Mouse (Mus musculus) adipocyte (in vitro differentiated cells): ENCODE data around the gene Krt19.
A peak's percentile ranks its signal among the peaks of the same experiment; 100 is the strongest.

ENCODE experiments used
- DNase-seq: peaks from one replicate; pipeline ENCODE4 v3.0.0-alpha.2; 2016; ENCODE audit warnings: low spot score

Krt19 gene

DNA sequence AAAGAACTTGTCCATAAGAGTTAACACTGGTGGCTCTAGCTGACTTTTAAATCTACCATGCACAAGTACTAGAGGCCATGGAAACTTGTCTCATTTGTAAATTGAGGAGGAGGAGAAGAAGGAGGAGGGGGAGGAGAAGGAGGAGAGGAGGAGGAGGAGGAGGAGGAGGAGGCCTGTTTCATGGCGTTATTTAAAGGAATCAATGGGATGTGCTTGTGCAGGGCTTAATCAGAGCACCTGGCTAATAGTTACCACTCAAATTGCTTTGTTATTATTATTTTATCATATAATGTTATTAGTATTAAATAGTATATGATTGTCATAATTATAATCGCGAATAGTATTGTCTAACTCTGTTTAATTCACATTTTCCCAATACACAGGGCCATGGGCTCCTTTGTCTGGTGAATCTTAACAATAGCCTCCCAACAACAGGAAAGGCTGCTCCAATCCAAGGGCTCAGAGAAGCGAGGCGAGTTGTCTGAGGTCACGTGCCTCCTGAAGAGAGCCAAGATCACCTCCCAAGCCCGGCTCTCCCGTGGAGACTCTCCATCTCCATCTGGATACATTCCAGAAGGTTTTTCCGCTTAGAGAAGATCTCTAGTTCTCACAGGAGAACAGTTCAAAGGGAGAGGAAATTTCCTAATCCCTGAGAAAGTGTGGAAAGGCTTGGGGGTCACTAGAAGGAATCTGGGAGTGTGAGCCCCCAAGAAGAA lies at the start of gene Krt19:
Gene Krt19, minus strand, starts transcription at position 51 of the 716 bp plus-strand sequence.
- no peak for DNase-seq

DNA sequence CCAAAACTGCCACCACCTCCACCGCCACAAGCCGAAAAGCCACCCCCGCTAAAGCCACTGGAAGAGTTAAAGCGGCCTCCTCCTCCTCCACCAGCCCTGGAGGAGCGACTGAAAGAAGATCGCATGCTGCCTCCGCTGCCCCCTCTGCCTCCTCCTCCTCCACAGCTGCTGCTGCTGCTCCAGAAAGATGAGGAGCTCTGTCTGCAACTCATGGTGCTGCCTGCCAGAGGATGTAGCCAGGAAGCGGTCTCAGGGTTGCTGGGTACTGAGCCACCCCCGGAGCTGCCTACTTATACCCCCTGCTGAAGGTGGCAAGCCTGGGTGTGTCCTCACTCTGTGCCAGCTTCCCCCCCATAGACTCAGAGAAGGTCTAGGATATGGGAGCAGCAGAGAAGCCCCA lies 44.5 kb upstream of the Krt19 start, which contains the start of gene Krt9:
Gene Krt9, minus strand, starts transcription at position 255 of the 400 bp plus-strand sequence.
- DNase-seq = no peak

DNA sequence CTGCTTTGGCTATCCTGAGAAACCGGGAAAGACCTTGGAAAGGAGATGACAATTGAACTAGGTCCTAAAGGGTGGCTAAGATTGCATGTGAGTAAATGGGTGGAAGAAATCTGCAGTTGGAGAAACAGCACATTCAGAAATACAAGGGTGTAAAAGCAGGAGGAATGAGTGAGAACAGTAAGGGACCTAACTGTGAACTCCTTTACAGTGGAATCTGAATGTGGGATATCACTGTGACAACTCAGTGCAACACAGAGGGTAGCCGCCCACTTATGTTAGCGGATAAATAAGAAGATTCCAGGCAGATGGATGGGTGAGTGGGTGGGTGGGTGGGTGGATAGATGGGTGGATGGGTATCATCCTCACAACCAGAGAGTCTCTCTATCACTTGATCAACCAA lies 43.4 kb upstream of the Krt19 start:
- no peak for DNase-seq

DNA sequence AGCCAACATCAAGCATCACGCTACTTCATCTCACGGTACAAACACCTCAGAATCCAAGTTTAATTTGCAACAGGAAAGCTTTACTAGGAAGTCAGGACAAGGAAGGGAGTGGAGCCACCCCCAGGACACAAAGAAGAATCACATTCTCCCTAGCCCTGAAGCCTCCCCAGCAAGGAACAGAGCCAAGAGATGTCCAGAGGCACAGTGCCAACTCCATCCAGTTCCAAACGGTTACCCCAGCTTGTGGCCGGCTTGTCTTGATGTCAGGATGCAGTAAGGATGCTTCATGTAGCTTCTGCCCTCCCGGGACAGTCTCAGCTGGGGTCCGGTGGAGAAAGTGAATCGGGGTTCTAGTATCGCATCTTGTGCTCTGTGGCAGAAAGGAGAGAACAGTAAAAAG lies 38.3 kb upstream of the Krt19 start:
- DNase-seq = no peak

DNA sequence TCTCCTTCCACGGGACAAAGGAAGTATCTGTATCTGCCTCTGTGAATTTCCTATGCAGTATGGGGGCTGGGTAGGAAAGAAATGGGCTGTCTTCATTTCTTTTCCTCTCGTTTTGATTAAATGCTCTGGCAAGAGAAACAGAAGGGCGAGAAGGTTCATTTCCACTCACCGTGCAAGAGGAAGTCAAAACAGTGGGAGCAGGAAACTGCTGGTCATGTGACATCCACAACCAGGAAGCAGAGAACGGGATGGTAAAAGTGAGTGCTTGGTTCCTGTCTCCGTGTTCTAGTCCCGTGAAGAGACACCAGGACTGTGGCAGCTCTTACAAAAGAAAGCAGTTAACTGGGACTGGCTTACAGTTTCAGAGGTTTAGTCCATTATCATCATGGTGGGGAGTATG lies 33.3 kb upstream of the Krt19 start:
- no peak for DNase-seq

DNA sequence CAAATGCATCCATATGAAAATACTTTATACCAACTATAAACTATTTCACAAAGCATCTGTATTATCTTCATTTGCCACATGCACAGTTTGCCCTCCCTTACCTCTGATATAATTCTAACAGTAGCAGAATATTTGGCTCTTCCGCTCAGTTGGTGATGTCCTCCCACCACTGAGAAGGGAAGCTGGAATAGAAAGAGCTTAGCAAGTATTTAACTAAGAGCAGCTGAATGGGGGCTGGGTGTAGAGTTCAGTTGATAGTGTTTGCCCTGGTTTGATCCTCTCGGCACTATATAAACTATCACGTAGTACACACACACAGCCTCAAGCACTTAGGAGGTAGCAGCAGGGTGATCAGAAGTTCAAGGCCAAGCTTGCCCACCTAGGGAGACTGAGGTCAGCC lies 30.8 kb upstream of the Krt19 start:
- DNase-seq = no peak

DNA sequence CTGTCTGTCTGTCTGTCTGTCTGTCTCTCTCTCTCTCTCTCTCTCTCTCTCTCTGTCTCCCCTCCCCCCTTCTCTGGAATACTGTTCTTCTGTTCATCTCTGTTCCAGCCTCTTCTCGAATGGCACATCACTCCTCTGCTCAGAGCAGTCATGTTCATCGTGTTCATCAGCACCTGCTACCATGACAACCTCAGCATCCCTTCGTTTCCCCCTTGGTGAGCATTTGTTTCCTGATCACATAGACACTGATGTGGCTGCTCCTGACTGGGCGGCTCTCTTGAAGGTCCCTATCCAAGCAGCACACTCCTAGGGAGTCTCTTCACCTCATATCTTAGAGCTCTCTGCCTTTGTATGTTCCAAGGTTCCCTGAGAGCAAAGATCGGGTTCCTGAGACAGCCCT lies 29.8 kb upstream of the Krt19 start:
- DNase-seq = no peak

DNA sequence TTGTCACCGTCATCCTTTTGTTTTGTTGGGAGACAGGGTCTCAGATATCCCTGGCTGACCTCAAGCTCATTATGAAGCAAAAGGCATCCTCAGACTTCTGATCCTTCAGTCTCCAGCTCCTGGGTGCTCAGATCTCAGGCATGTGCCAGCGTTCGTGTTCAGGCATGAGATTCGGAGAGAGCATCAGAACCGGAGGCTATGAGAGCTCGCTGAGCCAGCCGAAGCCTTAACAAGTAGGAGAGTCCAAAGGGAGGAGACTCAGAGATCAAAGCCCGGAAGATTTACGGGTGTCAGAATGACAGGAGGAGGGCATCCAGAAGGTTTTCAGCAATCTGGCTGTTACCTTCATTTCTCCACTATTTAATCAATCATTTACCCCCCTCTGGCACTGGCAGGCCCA lies 28.3 kb upstream of the Krt19 start:
- DNase-seq = no peak

DNA sequence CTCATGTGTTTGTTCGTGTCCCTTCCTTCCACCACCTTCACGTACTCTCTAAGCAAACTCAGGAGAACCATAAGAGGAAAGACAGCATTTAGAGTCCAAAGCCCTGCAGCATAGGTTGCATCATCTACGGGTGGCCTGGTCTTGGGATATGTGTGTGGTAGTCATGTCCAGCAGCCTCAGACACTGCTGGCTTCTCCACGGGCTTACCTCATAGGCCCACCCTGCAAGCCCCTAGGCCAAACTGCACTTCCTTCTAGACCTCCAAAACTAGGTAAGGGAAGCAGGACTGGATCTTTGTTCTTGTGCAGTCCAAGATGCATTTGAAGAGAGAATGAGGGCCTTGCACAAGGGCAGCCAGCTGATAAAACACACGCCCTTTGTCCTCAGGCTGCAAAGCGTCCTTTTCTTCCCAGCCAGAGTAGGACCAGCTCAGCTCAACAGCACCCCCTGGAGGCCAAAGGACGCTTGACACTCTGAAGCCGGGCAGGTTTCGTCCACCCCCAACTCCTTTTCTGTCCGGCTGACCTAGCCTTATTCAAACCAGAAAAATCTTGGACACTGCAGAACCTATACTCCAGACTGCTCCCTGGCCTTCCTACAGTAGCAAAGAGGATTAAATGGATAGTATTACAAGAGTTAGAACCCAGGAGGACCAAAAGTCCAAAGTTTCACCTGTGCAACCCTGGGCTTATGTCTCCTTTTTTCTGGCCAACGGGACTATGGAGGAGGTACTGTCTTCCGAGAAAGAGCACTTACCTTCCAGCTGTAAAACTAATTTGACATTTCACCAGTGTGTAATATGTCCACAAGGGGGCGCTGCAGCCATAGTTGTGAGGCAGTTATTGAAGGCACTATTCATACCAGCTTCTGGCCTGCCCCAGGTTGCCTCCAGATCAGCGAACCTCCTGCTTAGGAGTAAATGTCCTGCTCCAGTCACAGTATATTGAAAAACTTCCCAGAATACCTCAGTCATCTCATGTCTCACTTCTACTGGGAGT lies 20.6 kb upstream of the Krt19 start:
- DNase-seq = peak; percentile 93

DNA sequence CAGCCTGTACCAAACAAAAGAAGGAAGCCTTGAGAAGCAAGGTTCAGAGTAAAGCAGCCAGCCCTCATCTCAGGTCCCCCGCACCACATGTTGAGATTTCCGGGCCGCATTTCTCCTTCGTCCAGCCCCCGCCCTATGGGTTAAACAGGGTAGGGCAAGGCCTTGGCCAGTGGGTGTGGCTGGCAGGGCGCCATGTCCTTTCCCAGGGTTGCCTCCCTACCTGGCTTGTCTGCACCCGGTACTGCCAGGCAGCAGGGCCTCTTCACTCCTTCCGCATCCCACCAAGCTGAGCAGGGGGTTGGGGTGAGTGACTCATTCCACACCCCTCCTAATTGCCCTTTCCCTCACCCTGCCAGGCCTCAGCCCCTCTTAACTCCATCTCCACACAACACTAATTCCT lies 19.6 kb upstream of the Krt19 start:
- no peak for DNase-seq

DNA sequence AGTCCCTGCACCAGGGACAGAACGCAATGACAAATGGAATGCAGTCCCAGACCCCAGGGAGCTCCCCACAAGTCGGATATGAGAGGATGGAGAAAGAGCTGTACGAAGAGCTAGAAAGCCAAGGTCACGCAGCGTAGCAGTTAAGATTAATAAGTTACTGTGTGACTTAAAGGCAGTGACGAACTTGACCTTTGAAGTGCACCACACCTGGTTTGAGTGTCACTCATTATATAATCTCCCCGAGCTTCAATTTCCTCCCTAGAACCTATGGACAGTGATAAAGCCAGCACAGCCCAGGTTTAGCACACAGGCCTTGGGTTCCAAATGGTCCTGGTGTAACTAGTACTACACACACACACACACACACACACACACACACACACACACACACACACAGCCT lies 15.9 kb upstream of the Krt19 start:
- DNase-seq = no peak

DNA sequence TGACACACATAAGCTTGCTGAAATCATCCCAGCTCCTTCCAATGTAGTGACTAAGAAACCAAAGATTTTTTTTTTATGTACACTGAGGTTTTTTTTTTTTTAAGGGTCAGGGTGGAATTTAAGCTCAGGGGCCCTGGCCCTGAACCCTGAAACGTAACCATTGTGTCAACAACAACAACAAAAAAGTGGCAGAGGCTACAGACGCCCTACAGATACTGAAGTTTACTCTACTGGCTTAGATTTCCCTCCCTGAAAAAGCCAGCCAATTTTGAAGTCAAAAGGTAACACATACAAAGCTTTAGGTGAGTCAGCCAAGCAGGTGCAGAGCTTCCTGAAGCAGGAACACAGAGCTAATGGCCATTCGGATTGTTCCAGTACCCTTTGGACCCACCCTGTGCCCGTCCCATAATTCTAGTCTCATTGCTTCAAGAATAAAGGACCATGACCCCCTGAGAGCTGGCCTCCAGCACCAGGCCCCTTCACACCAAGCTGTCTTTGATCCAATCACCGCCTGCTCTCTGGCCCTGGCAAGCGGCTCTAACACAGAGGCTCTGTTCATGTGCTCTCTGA lies 9.5 kb upstream of the Krt19 start:
- DNase-seq = no peak

DNA sequence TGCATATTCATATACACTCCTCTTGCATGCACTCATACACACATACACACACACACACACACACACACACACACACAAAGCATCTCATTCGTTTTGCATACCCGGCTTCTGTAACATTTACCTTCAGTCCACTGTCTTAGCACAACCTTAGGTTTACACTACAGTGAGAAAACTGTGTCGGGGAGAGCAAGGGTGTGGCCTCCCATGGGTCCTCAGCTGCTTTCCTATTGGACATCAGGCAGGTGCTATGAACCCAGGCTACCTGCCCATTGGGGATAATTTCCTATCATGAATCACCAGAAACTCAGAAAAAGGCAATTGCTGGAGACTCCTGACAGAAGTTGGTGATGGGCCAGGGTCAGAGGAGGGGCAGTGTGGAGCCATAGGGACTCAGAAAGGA lies 8.9 kb upstream of the Krt19 start:
- DNase-seq = peak; percentile 18

DNA sequence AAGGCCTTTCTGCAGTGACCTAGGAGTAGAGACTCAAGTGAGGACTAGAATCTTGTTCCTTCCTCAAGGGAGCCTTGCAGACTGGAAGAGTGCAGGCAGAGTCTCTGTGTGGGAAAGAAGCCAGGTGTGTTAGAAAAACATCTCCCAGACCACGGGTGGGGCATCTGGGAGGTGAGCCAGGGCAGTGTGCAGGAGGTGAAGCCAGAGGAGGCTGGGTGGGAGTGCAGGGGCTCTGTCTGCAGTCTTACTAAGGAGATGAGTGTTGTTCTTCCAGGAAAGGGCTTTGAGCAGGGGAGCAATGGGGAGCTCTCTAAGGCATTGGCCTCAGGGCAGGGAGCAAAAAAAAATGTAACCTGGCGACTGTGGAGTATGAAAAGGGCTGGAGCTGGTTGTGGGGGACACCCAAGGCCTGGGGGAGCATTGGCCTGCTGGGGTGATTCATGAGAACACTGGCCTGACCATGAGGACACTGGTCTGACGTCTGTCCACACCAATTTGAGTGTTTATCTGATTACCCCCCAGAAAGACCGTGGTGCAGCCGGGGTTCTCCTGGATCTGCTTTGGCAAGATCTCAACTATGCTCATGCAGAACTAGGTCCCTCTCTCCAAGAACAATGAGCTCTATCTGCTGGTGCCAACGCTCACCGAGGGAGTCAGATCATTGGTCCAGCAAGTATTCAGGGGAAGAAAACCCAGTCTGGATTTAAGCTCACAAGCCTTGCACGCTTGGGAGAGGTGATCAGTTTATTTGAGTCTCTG lies 7.2 kb upstream of the Krt19 start:
- peak; percentile 43 for DNase-seq

DNA sequence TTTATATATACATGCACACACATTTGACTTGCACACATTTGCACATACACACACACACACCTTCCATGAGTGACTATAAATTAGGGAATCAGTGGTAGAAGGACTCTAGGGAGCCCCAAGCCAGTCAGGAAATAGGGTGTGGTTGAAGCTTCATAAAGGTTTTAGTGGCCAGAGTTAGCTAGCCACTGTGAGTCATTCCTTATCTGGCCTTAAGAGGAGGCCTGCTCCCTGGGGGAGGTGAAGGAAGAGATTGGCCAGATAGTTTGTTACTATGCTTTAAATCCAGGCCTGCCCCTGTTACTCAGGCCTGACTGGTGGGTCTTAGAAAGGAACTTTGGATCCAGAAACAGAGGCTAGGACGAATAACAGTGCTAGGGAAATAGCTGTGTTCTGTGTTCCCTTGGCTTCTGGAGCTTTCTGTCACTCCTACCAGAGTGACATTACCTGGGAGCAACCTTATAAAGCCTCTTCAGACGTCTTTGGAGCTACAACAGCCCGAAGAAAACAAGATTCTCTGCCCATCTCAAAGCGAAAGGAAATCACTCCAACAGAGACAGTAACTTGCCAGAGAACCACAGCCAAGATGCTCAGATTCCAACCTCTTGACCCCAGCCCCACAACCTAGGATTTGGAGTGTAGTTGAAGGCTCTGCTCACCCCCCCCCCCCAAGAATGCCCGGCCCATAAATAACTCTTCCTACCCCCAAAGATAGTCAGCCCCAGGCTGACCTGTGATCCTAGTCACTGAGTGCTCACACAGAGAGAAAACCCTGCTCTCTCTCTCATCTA lies 705 bp downstream of the Krt19 start:
- DNase-seq = peak; percentile 50

DNA sequence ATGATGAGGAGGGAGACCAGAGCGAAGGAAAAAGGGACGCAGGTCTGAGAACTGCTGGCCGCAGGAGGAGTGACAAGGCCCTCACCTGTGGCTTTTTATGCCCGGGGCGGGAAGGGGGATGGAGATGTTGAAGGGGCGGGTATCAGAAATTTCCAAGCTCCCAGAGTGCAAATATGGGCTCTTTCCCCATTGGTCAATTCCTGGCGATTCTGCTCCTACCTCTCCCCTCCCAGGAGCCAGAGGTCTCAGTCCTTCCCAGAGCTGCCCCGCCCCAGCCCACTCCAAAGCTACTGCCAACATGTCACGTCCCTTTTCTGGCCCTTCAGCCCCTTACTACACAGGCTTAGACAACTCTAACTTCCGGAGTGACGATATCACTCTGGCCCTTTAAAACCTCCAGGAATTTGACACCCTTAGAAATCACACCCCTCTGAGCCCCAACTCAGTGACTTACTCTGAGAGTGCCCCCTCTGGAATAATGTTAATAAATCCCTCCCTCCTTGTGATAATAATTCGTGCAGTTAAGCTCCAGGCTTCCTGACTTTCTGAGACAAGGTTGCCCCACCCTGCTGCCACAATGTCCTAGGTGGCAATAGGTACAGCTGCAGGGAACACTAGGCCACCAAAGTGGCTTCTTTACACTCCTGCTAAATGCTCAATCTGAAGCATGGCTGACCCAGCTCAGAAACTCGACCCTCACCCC lies 2.5 kb downstream of the Krt19 start:
- DNase-seq = no peak

DNA sequence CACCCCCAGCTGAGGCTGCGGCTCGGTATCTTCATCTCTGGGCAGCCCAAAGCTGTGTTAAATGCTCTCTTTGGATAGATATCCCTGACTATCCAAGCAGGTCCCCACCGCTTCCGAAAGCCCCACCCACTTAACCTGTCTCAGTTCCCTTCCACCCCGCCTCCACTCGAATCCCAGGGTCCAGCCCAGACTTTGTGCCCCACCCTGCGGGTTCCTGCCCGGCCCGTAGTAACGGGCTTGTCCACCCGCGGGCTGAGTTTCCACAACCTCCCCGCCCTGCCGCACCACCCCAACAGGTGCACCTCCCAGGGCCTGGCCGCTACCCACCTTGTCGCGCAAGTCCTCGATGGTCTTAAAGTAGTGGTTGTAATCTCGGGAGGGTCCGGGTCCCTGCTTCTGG lies 3.4 kb downstream of the Krt19 start:
- no peak for DNase-seq

DNA sequence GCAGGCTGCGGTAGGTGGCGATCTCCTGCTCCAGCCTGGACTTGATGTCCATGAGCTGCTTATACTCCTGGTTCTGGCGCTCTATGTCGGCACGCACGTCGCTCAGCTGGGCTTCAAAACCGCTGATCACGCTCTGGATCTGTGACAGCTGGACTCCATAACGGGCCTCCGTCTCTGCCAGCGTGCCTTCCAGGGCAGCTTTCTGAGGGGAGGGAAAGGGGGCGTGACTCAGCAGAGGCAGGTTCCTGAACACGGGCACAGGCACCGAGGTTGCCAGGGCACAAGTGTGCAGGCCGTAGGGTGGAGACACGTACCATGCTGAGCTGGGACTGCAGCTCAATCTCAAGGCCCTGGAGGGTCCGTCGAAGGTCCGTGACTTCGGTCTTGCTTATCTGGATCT lies 7.5 kb downstream of the Krt19 start:
- DNase-seq = no peak

DNA sequence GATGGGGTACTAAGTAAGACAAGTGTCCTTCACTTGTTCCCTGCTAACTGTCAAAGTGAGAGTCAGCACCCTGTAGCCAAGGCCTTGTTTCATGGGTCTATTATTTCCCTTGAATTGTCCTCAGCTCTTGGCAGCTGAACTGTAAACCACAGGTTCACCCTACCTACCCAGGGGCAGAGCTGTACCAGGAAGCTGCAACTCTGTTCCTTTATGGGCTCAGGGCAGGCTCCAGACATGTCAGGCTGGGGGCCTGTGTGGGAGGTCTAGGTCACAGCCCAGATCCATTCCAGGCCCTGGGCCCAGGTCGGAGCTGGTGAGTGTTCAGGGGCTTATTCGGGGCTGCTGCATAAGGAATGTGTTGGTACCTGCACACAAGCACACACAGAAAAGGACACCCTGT lies 9.1 kb downstream of the Krt19 start:
- no peak for DNase-seq

DNA sequence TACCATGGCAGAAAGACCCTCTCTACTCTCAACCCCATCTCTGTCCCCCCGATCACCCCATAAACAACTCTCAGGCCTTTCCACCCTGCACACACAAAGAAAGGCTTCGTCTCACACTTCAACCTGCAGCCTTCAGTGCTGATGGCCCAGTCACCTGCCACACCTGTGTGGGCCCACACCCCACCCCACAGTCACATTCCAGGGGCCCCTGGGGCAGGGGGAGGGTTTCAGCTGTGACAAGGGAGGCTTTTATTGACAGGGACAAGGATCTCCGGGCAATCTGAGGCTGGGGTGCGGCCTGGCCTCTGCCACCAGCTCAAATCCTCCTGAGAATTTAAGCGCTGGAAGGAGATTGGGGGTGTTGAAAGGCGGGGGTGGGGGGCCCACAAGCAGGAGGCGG lies 9.7 kb downstream of the Krt19 start:
- no peak for DNase-seq

DNA sequence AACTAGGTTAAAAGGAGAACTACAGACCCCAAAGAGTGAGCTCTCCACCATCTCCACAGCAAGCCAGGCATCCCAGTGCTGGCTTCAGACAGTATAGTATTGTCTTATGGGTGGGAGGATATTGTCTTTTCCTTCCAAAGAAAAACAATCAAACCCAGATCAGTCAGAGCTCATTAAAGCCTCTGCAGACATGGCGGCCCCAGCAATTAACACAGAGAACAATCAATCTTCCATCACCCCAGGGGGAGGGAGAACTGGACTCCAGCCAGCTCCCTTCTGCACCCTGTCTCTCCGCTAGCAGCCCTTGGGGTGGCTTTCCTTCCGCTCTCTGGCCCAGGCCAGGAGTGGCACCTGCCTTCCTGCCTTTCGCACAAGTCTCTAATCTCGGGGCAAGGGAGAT lies 10.8 kb downstream of the Krt19 start:
- no peak for DNase-seq
